Mouse (Mus musculus): ENCODE measurements around the gene Fgfbp3.

DNA sequence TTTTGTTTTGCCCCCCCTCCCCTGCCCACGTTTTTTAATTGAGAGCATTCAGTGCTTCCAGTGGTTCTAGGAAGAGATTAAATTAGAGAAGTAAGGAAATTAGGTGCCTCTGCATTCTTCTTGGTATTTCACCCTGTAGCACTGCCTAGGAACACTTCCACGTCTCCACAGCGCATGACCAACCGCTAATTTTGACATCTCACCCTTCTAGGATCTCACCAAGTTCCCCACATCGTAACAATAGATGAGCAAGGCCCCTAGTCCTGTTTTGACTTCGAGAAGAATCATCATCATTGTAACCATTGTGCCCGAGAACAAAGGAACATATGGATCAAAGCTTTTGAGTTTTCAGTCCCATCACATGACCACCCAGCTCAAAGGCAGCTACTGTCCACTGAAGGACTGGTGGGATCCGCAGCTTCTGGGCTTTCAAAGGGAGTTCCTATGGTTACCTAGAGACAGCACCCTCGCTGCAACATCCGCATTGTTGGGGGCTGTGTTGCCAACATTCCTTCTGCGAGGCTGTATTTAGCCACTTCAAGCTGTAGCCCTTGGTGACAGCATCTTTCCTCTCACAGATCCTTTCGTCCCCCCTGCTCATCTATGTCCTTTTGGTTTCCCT lies 8.9 kb downstream of the Fgfbp3 start:
- TF ChIP-seq POLR2A (IDR thresholded peaks at IDR 0.05; ENCODE audit: low read depth, low read length) = no peak
- no peak for TF ChIP-seq CTCF (conservative IDR thresholded peaks at IDR 0.05; ENCODE audit: insufficient read depth, insufficient read length, low read depth, low read length)
